Mouse (Mus musculus): ENCODE results near the gene Scyl3. TPM values are rescaled to one million over a fixed set of nuclear protein-coding genes. Genes with fewer than 3 reads are reported as not detected.
A peak's percentile ranks its signal among the peaks of the same experiment; 100 is the strongest.

Scyl3 gene
- polyA plus RNA-seq (2012; rRNA removed) = 11.3 and 11.7 TPM in 2 replicates

GRCm38 (mm10) chr1:163928846-163929245, at the start of gene Scyl3:
TSS of gene Scyl3 (plus strand) at chr1:163929100.
- no peak for DNase-seq (ENCODE audit: low read depth)

- no peak for DNase-seq (ENCODE audit: low read depth)
Measured at GRCm38 (mm10) chr1:163889629-163890028, 39.3 kb upstream of the Scyl3 start.

GRCm38 (mm10) chr1:163893294-163893693, 35.6 kb upstream of the Scyl3 start:
- DNase-seq (ENCODE audit: low read depth) = no peak

- no peak for DNase-seq (ENCODE audit: low read depth)
Measured at GRCm38 (mm10) chr1:163893774-163894527, 34.9 kb upstream of the Scyl3 start.

- no peak for DNase-seq (ENCODE audit: low read depth)
Measured at GRCm38 (mm10) chr1:163898291-163898764, 30.6 kb upstream of the Scyl3 start.

- DNase-seq (ENCODE audit: low read depth) = no peak
Measured at GRCm38 (mm10) chr1:163899575-163899974, 29.3 kb upstream of the Scyl3 start.

GRCm38 (mm10) chr1:163900168-163900567, 28.7 kb upstream of the Scyl3 start:
- DNase-seq (ENCODE audit: low read depth) = no peak

GRCm38 (mm10) chr1:163903411-163903810, 25.5 kb upstream of the Scyl3 start:
- DNase-seq (ENCODE audit: low read depth) = no peak

- no peak for DNase-seq (ENCODE audit: low read depth)
Measured at GRCm38 (mm10) chr1:163907007-163907811, 21.7 kb upstream of the Scyl3 start.

- no peak for DNase-seq (ENCODE audit: low read depth)
Measured at GRCm38 (mm10) chr1:163908389-163908788, 20.5 kb upstream of the Scyl3 start.

GRCm38 (mm10) chr1:163910343-163910742, 18.6 kb upstream of the Scyl3 start:
- no peak for DNase-seq (ENCODE audit: low read depth)

- no peak for DNase-seq (ENCODE audit: low read depth)
Measured at GRCm38 (mm10) chr1:163910785-163911184, 18.1 kb upstream of the Scyl3 start.

GRCm38 (mm10) chr1:163911981-163912380, 16.9 kb upstream of the Scyl3 start:
- DNase-seq (ENCODE audit: low read depth) = no peak

- no peak for DNase-seq (ENCODE audit: low read depth)
Measured at GRCm38 (mm10) chr1:163917349-163918160, 11.3 kb upstream of the Scyl3 start.

- no peak for DNase-seq (ENCODE audit: low read depth)
Measured at GRCm38 (mm10) chr1:163924093-163924492, 4.8 kb upstream of the Scyl3 start.

- DNase-seq (ENCODE audit: low read depth) = peak; percentile 38
Measured at GRCm38 (mm10) chr1:163929636-163930457, 947 bp downstream of the Scyl3 start.

GRCm38 (mm10) chr1:163930458-163930794, 1.5 kb downstream of the Scyl3 start:
- no peak for DNase-seq (ENCODE audit: low read depth)

GRCm38 (mm10) chr1:163931801-163932200, 2.9 kb downstream of the Scyl3 start:
- DNase-seq (ENCODE audit: low read depth) = no peak

- no peak for DNase-seq (ENCODE audit: low read depth)
Measured at GRCm38 (mm10) chr1:163934591-163934990, 5.7 kb downstream of the Scyl3 start.

- DNase-seq (ENCODE audit: low read depth) = no peak
Measured at GRCm38 (mm10) chr1:163942056-163942455, 13.2 kb downstream of the Scyl3 start.

GRCm38 (mm10) chr1:163953396-163953795, 24.5 kb downstream of the Scyl3 start:
- no peak for DNase-seq (ENCODE audit: low read depth)

All from gonadal fat pad, adult 2 months (tissue).